Mouse (Mus musculus) heart, adult 18-20 months (tissue): ENCODE measurements at regions not wholly inside any gene's neighbourhood (a gene's known extent, or its start where the extent isn't known, plus 50 kb on each side); places are given as distances from the start of the nearest gene placed in this dataset.

ENCODE experiments used
- DNase-seq, 2 experiments: peaks; one replicate each; pipeline ENCODE4 v3.0.0; 2021 to 2022; ENCODE audit warnings: mixed read lengths in 1 of 2

DNA sequence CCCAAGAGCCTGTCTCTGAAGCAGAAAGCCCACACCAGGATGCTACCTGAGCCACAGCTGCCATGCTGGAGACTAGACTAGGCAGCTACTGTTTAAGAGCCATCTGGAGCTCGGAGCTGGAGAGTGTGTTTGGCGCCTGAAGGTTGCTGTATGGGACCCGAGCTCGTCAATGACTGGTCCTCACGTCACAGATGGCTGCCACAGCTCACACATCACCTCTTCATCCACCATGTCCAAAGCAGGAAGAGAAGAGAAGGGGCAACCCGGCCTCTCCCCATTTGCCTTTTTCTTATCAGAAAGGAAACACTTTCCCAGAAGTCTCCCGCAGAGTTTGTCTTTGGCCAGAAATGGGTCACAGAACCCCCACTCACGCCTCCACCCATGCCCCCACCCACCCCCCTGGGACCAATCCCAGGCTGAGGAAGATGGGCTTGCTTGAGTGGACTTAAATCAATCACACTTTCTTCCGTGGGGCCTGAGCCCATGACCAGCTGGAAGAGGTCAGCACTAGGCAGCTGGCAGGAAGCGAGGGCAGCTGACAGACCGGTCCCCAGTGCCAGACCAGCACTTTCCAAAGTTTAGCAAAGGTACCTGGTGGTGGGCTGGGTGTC is 53.5 kb upstream of the Ptpn1 start:
- no peak for DNase-seq

DNA sequence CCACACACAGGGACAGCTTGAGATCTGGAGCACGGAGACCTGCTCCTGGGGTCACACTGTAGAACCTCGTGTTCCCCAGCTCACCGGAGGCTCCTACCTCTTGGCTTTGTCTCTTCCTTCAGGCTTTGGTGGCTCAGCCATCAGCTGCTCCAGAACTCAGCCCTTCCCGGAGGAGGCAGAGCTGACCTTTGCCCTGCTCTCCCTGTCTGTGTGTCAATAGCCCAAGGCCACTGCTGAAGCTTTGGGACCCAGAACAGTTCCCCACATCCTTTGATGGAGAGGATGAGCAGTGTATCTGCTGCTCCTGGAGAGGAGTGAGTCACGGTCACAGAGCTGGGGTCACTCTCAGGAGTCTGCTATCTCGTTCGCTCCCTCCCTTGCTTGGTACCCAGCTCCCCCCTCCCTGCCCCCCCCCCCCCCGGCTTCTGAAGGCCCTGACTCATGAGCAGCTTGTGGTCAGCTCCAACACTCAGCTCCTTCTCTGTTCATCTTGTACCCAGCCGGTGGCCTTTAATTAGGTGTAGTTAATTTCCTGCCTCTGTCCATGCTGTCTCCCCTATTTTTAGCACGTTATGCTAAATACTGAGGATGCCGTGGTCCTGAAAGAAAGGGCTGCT is 54.5 kb upstream of the Ptpn1 start:
- no peak for DNase-seq

DNA sequence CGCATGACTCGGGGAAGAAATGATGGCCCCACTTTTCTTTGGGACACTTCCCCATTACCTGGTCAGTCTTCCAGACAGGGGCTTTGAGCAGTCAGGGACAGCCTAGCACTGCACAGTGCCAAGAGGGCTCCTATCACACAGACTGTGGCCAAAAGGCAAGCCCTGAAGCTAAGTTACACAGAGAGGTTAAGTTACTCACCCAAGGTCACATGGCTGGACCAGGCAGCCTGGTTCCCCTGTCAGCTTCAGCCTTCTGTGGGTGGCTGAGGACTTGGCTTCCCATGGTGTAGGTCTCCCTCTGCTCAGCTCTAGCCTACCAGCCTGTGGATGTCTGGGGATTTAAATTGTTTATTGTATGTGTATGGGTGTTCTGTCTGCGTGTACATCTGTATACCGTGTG is 59.4 kb upstream of the Ptpn1 start:
- no peak for DNase-seq

DNA sequence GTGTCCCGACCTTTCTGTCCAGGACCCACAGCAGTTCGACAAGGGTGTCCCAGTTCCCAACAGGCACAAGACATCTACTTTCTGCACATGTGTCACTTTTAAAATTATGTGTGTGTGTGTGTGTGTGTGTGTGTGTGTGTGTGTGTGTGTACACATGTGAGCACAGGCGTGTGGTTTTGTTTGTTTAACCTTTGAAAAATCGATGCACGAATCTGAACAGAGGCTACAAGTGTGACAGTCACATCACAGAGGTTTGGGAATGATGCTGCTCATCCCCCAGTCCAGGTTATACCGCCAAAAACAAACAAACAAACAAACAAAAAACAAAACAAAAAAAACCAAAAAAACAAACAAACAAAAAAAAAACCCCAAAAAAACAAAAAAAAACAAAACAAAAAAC is 61.7 kb upstream of the Ptpn1 start:
- DNase-seq = no peak

DNA sequence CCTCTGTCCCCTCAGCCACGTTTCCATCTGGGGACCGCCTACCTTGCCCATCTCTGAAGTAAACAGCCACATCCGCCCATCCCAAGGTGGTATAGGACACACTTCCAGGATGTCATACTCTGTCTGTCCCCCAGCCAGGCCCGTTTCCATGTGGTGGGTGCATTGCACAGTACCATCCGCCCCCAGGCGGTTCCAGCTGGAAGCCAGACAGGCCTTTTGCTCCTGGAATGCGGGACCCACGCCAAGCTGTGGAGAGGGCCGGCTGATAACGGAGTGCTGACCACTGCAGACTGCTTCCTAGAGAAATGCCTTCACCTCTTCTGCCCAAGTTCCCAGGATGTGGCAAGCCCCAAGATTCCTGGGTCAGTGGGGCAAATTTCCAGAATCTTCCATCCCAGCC is 65.1 kb upstream of the Ptpn1 start:
- peak; percentile 92 for DNase-seq

DNA sequence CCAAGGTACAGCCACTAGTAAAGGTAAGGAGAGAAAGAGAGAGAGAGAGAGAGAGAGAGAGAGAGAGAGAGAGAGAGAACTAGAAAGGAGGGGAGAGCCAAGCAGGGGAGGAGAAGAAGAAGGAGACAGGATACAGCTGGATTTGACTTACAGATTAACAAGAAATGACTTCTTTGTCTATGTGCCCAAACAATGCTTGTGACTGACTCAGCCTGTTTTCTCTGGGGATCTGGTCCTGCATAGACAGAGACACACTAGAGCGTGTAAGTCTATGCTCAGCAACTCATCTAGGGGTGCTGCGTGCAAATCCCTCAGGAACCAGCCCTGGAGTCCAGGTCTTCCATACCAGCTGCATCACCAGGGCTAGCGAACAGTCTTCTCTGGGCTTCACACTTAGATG is 66.3 kb upstream of the Ptpn1 start:
- peak in 1 of 2 experiments; percentile 56 for DNase-seq

DNA sequence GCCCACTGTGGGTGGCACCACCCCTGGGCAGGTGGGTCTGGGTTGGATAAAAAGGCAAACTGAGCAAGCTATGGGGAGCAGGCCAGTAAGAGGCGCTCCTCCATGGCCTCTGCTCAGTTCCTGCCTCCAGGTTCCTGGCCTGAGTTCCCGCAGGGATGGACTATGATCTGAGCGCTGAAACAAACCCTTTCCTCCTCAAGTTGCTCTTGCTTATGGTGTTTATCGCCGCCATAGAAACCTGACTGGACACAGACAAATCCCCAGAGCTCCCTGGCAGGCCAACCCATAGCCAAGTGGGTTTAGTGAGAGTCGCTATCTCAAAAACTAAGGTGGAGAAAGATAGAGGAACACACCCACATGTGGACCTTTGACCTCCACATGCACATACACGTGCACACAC is 67.2 kb upstream of the Ptpn1 start:
- DNase-seq = no peak

DNA sequence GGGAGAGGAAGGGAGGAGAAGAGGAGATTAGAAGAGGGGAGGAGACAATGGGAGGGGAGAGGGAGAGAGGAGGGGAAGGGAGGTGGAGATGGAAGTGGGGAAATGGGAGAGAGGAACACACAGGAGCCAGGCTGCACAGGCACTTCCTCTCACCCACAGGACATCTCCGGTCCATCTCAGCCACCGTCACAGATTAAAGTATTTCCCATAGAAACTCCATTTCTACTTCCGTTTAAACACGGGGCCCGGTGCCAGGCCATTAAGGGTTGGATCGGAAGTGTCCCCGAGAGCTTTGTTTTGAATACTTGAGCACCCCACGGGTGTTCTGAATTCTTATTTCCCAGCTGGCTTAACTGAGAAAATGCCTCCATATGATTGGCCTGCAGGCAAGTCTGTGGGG is 67.6 kb upstream of the Ptpn1 start:
- peak; percentile 70 to 72 for DNase-seq

DNA sequence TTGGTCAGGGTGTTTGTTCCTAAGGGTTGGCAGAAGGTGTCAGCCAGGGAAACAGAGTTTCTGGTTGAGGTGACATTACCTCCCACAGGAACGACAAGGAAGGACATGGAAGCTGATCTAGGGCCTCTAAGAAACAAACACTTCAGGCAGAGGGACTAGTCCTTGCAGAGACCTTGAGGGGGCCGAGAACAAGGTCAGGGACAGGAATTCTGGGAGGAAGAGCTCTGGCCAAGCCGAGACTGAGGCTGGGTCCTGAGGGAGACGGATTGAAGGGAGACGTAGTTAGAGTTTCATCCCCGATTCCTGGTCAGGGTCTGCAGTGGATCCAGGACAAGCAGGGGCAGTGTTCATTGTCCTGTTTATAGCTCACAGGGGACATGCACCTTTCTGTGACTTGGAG is 68.2 kb upstream of the Ptpn1 start:
- DNase-seq = no peak

DNA sequence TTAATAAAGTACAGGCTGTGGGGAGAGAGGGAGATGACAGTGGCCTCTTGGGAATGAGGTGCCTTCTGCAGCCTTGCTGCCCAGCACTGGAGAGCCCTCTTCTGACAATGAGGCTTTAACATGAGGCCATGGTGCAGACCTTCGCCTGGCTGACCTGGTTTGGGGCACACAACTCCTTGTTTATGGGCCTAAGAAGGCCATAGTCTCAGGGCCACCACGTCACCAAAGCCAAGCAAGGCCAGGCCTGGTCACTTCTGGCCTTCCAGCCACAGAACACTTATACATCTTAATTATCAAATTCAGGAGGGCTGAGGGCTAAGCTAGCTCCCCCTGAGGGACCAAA is 70.7 kb upstream of the Ptpn1 start:
- DNase-seq = no peak

DNA sequence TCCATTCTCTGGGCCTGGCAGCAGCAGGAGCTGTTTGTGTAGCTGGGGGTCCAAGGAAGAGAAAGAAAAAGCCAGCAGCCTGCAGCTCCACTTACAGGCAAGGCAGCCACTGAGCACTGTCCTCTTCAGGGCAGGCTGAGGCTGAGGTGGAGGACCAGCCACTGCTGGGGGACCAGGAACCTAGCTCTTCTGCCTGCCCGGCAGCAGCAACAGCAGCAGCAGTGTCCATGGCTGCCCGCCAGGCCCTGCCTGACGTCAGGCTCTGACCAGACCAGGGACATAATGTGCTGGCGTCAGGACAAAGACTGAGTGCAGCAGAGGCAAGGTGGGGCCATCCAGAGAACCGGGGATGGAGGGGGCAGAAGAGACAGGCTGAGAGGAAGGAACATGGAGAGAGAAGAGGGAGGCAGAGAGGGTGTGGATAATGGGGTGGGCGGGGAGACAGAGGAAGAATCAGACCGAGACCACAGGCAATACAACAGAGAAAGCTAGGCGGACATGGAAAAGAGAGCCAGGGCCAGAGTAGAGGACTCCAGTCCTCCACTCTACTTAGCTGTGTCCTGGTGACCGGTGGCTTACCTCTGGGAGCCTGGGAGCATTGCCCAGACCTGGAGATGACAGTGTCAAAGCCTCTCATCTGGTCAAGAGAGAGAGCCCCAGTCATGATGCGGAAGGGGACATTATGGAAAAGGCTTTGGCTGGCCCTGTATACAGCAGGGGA is 71.2 kb upstream of the Ptpn1 start:
- DNase-seq = peak; percentile 96 to 98

DNA sequence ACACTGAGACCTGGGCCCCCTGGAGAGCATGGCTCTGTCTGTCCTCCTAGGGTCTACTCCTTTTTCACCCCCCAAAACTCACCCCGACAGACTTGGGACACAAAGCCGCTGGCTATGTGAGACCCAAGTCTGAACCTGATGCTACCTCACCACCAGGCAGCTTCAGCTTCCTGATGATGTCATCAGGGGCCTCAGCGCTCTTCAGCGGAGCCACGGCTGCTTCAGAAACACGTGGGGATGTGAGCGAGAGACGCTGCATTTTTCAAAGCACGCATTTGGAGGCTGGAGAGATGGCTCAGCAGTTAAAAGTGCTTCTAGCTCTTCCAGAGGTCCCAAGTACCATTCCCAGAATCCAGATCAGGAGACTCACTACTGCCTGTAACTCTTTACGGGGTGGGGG is 72.3 kb upstream of the Ptpn1 start:
- no peak for DNase-seq

DNA sequence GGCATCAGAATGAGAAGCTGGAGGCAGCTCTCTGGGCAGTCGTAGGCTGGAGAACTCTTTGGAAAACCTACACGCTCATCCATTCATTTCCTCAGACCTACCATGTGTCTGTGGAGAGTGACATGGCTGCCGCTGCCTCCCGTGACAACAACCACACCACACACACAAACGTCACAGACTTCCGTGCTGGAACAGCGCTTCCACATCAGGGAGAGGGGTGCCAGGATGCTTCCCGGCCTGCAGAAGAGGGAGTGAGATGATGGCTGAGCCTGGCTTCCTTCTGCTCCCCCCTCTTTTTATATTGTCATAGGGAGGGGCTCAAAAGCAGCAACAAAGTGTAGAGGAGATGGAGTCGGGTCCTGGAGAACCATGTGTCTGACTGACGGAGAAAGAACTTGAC is 73.5 kb upstream of the Ptpn1 start:
- DNase-seq = no peak

DNA sequence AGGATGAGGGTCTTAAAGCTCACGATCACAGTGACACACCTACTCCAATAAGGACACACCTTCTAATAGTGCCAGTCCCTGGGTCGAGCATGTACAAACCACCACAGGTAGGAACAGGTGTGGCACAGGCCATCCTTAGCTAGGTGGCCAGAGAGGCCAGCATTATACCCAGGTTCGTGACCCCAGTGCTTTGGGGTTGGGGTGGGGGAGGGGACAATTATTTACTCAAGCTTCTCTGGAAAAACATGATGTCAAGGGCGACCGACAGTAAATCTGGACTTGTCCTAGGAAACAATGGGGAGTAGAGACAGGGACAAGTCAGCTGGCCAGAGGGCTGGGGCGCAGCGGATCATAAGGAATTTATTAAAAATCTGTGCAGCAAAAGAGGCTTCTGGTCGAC is 73.9 kb upstream of the Ptpn1 start:
- no peak for DNase-seq

DNA sequence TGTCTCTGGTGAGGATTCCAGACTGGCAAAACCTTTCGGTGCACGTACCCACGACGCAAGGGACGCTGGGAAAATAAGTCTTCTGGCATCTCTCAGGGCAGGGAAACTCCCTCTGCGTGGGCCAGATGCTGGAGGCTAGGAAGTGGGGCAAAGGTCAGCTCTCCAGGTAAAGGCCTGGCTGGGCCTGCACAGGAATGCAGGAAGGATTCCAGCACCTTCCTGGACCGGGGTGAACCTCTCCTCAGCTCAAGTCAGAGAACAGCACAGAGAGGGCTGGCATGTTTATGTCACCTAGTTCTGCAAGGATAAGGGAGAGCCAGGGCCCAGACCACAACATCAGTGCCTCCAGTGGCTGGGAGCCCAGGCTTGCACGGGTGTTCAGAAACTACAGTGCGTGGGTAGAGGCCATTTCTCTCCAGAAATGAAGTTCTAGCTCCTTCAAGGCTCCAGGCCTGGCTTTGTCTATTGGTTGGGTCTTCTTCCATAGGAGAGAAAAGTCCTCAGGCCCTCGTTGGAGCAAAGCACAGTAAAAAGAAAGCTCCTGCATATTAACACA is 74.9 kb upstream of the Ptpn1 start:
- peak; percentile 44 to 66 for DNase-seq

DNA sequence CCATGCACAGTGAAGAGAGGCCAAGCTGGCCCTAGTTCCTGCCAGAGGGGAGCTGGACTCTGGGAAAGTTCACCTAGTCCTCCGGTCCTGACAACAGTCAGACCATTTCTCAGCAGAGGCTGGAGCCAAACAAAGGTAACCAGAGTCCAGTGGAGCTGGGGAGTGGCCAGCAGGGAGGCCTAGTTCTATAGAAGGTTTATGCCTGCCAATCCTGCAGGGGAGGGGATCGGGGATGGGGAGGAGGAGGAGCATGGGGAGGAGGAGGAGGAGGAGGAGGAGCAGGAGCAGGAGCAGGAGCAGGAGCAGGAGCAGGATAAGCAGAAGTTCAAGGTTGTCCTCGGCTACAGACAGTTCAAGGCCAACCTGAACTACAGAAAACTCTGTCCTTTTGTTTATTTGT is 75.8 kb upstream of the Ptpn1 start:
- DNase-seq = no peak

DNA sequence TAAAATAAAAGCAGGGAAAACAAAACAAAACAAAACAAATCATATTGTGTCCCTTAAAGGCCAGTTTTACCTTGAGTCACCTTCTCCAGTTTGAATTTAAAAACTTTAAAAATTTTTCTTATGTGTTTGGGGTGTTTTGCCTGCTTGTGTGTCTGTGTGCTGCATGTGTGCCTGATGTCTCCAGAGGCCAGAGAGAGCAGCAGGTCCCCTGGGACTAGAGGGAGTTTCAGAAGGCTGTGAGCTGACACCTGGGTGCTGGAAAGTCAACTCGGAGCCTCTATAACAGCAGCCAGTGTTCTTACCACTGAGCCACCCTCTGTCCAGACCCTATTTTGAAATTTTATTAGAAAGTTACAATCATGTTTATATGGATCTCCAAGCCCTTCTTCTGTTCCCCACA is 77.8 kb upstream of the Ptpn1 start:
- DNase-seq = no peak

DNA sequence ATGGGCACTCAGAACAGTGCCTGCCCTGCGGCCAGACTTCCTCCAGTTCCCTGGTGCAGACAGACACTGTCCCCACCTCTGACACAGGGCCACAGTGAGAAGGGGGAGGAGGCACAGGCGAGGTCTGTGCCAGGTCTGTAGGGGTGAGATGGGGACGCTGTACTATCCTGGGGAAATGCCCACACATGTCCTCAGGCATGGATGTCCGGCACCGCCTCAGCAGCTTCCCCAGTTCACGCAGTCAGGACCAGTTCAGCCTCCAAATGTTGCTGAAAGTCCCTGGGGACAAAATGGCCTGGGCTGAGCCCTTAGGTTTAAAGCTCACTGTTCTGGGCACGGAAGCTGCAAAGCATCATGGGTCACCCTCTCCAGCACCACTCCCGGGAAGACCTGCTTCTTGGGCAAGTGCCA is 78.4 kb upstream of the Ptpn1 start:
- peak; percentile 79 to 81 for DNase-seq

DNA sequence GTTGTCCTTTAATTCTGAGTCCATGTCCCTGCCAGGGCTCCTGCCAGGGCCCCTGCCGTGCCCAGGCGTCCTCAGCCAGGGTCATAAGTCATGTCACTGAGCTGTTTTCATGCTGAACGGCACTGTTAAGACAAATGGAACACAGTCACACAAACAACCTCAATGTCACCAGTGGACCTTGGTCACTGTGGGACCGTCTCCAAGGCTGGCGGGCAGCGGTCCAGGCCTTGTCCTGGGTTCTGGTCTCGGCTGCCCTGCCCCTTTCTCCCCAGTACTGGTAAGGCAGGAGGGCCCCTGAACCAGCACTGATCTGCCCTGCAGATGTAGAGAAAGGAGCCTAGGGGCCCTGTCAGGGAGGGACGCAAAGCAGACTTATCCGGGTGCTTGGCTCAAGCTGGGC is 79.3 kb upstream of the Ptpn1 start:
- peak; percentile 57 to 77 for DNase-seq

DNA sequence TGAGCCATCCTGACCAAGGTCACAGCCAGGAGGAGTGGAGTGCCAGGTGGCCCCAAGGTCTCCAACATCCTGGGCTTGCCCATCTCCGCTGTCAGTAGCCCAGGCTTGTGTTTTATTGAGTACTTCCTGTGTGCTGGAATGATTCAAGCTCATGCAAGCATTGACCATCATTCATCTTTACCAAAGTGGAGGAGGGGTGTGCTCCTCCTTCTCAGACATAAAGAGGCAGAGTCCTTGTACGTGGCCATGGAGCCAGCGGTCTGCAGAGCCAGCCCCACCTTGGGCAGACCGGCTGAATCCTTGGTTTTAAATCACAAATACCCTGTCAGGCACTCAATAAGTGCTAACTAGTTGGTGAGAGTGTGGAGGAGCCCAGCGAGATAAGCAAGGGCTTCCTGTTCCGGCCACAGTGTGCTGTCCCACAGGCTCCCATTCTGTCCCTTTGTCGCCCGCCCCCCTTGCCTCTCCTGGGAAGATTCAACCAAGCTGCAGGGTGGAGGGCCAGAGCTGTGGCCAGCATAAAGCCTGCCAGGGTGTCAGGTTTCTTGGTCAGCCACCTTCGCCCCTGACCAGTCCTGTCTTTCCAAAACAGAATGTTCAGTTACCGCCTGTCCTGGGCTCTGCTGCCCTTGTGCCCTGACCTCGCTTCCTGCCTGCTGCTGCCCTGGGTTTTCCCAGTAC is 80.5 kb upstream of the Ptpn1 start:
- DNase-seq = peak; percentile 82 to 93

DNA sequence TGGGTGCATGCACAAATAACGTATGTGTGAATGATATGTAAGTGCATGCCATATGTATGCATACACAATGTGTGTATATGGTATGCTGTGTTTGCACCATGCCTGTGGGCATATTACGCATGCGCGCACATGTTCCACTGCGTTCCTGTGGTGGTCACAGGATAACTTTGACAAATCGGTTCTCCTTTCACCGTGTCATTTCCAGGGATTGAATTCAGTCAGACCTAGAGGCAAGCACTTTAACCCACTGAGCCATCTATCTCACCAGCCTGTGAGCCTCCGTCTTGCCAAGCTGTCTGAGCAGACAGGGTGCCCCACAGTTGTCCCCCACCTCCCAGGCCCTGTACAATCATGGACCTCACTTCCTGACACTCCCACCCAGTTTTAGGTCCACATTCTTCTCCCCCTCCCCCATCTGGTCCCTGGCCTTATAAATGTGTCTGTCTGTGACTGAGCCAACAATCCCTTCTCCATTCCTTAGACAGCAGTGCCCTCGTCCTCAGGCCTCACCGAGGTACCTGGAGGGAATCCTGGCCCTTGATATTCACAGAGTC is 81.8 kb upstream of the Ptpn1 start:
- DNase-seq = no peak
